Mouse (Mus musculus) intestine, embryonic 15.5 days (tissue): ENCODE data around the gene Sstr5. TPM values are rescaled to one million over a fixed set of nuclear protein-coding genes. Genes with fewer than 3 reads are reported as not detected.

ENCODE experiments used
- ATAC-seq: fragments of 200-750 bp; cut with Nextera tagmentation; 2 replicates; pipeline ENCODE4 v1.8.0; 2017; ENCODE audit warnings: moderate TSS enrichment, moderate library complexity
- H3K27ac ChIP-seq: fragments of 300-500 bp; sonication (generic); 2 replicates; pipeline ENCODE4 v1.5.1; 2015; ENCODE audit warnings: mild to moderate bottlenecking, inconsistent platforms
- H3K27me3 ChIP-seq: fragments of 300-500 bp; sonication (generic); replicated peaks from 2 replicates; pipeline ENCODE4 v1.6.1; 2015; ENCODE audit warnings: inconsistent platforms
- H3K36me3 ChIP-seq: fragments of 300-500 bp; sonication (generic); 2 replicates; pipeline ENCODE4 v1.6.1; 2015; ENCODE audit warnings: inconsistent platforms
- H3K4me1 ChIP-seq: fragments of 300-500 bp; sonication (generic); replicated peaks from 2 replicates; pipeline ENCODE4 v1.6.1; 2015; ENCODE audit warnings: inconsistent platforms
- H3K4me2 ChIP-seq: fragments of 300-500 bp; sonication (generic); replicated peaks from 2 replicates; pipeline ENCODE4 v1.6.1; 2015; ENCODE audit warnings: mild to moderate bottlenecking, inconsistent platforms
- H3K4me3 ChIP-seq: fragments of 300-500 bp; sonication (generic); replicated peaks from 2 replicates; pipeline ENCODE4 v1.5.1; 2015; ENCODE audit warnings: inconsistent platforms
- H3K9ac ChIP-seq: fragments of 300-500 bp; sonication (generic); 2 replicates; pipeline ENCODE4 v1.6.1; 2015; ENCODE audit warnings: inconsistent platforms
- H3K9me3 ChIP-seq: fragments of 300-500 bp; sonication (generic); 2 replicates; pipeline ENCODE4 v1.6.1; 2016; ENCODE audit warnings: inconsistent platforms
- WGBS: fragments of 180-500 bp; shearing (Covaris S2); methylation state at CpG from one replicate; pipeline ENCODE4 v1.1.7; 2015; 5-methylcytosine and 5-hydroxymethylcytosine counted together
- polyA plus RNA-seq: library from polyadenylated mRNA; unstranded; fragments of >200 nt; fragmentation: Nextera tagmentation; extraction: Ambion mirVana; gene quantifications from 2 replicates; pipeline ENCODE4 v1.2.1, GENCODE M21; 2015

Sstr5 gene
- polyA plus RNA-seq, result 0.49 and 0.73 TPM in 2 replicates

GRCm38 (mm10) chr17:25497013-25497412, at the start of gene Sstr5:
TSS of gene Sstr5 (minus strand) at chr17:25497288.
- peak within 1 kb of the TSS; percentile 75 for H3K4me2 ChIP-seq
- peak within 1 kb of the TSS; percentile 9; the same call in 1 of the 2 replicates for H3K9ac ChIP-seq
- peak; percentile 82 for ATAC-seq
- WGBS, result 2% methylated on average over 21 of the region's 28 CpGs
- no peak within 1 kb of the TSS for H3K27ac ChIP-seq
- no peaks in the 10 kb centered on the region for H3K9me3 ChIP-seq
- peaks cover 20% of the 10 kb centered on the region for H3K27me3 ChIP-seq
- no peaks in the 10 kb centered on the region for H3K36me3 ChIP-seq
- H3K4me3 ChIP-seq, result peak within 1 kb of the TSS; percentile 31
- peaks cover 8% of the 10 kb centered on the region for H3K4me1 ChIP-seq

DNA sequence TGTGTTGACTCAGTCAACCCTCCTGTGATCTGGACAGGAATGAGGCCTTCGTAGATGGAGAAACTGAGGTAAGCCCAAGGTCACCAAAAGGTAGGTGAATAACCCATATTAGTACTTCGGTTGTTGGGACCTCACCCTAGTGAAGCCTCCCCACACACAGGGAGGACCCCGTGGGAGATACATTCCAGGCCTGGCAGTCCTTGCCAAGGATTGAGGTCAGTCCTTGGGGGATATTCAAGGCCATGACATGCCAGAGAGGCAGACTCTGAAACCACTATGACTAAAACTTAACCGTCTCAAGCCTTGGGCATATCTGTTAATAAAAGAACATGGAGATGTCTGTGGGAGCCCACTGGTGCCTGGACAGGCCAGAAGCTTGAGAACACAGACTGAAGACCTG, 44.7 kb upstream of the Sstr5 start:
- ATAC-seq, result no peak
- Histone ChIP-seq H3K27me3 (no peaks in the 10 kb centered on the region), H3K27ac (no peak overlapping the region), H3K4me3 (no peak overlapping the region), H3K4me2 (no peak overlapping the region), H3K9me3 (no peaks in the 10 kb centered on the region), H3K36me3 (no peaks in the 10 kb centered on the region), H3K4me1 (peaks cover 7% of the 10 kb centered on the region), H3K9ac (no peak overlapping the region)
- WGBS, result 83% methylated on average over 4 of the region's 4 CpGs

- ATAC-seq, result no peak
- Histone ChIP-seq H3K9ac (no peak overlapping the region), H3K36me3 (no peaks in the 10 kb centered on the region), H3K4me3 (no peak overlapping the region), H3K4me2 (no peak overlapping the region), H3K9me3 (no peaks in the 10 kb centered on the region), H3K4me1 (peaks cover 7% of the 10 kb centered on the region), H3K27me3 (no peaks in the 10 kb centered on the region), H3K27ac (no peak overlapping the region)
- WGBS, result 71% methylated on average over 5 of the region's 5 CpGs
Measured at GRCm38 (mm10) chr17:25540731-25541130, 43.6 kb upstream of the Sstr5 start.

GRCm38 (mm10) chr17:25538945-25539875, 42.1 kb upstream of the Sstr5 start:
- no peak overlapping the region for H3K4me2 ChIP-seq
- H3K27ac ChIP-seq, result no peak overlapping the region
- 32% methylated on average over 27 of the region's 27 CpGs for WGBS
- ATAC-seq, result no peak
- H3K9me3 ChIP-seq, result no peaks in the 10 kb centered on the region
- no peaks in the 10 kb centered on the region for H3K36me3 ChIP-seq
- no peaks in the 10 kb centered on the region for H3K27me3 ChIP-seq
- no peak overlapping the region for H3K9ac ChIP-seq
- H3K4me3 ChIP-seq, result no peak overlapping the region
- peaks cover 7% of the 10 kb centered on the region for H3K4me1 ChIP-seq

DNA sequence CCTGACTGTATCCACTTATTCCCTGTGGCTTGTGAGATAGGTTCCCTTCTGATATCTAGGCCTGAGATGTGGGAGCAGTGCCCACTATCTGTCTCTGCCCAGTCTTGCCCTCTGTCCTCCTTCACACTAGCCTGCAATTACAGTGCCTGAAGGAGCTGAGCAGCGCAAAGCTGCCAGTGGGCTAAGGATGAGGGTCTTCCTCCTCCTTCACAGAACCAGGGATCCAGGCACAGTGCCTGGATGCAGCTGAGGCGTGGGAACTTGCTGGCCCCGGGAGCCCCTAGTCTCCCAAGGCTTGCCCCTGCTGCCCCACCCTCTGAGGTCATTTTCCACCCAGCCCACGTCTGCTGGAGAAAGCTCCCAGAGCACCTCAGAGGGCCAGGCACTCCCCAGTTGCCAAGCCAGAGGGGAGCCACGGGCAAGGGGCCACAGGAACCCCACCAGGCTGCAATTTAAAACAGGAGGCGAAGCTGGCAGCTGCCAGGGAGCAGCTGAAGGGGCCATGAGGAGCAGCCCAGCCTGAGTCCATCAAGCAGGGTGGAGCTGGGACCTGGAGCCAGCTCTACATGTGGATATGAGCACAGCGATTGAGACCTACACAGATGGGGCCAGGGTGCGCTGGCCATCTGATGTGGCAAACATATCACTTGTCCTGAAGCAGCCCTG, 33.4 kb upstream of the Sstr5 start:
- no peak for ATAC-seq
- 57% methylated on average over 8 of the region's 8 CpGs for WGBS

GRCm38 (mm10) chr17:25522080-25522479, 25.0 kb upstream of the Sstr5 start:
- no peaks in the 10 kb centered on the region for H3K36me3 ChIP-seq
- no peaks in the 10 kb centered on the region for H3K27me3 ChIP-seq
- no peak for ATAC-seq

More for the DNA sequence above, 33.4 kb upstream of the Sstr5 start:
- Histone ChIP-seq H3K4me1 (no peaks in the 10 kb centered on the region; the same call in 1 of the 2 replicates), H3K4me3 (no peak overlapping the region), H3K36me3 (no peaks in the 10 kb centered on the region), H3K9me3 (no peaks in the 10 kb centered on the region), H3K4me2 (no peak overlapping the region), H3K9ac (no peak overlapping the region), H3K27ac (no peak overlapping the region), H3K27me3 (no peaks in the 10 kb centered on the region)

GRCm38 (mm10) chr17:25520492-25520891, 23.4 kb upstream of the Sstr5 start:
- no peak for ATAC-seq

More at GRCm38 (mm10) chr17:25522080-25522479, 25.0 kb upstream of the Sstr5 start:
- H3K4me2 ChIP-seq, result no peak overlapping the region
- no peaks in the 10 kb centered on the region for H3K4me1 ChIP-seq
- 83% methylated on average over 12 of the region's 12 CpGs for WGBS
- H3K4me3 ChIP-seq, result no peak overlapping the region
- no peak overlapping the region for H3K27ac ChIP-seq
- H3K9me3 ChIP-seq, result no peaks in the 10 kb centered on the region
- no peak overlapping the region for H3K9ac ChIP-seq

DNA sequence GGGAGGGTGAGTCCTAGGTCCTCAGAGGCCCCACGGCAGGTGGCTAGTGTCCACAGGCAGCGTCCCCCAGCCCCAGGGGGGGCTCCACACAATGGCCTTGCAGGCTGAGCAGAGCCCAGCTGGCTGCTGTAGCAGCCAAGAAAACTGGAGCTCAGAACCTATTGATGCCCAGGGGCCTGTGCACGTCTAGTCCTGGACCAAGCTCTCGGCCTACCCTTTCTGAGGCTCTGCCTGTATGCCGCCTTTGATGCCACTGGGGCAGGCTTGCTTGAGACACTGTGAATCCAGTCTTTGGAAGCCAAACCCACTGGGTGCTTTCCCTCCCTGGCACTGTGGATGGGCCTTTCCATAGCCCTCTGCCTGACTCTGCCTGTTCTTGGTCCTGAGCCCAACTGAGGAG, 22.4 kb upstream of the Sstr5 start:
- H3K9ac ChIP-seq, result no peak overlapping the region
- ATAC-seq, result no peak
- H3K27ac ChIP-seq, result no peak overlapping the region
- no peak overlapping the region for H3K4me2 ChIP-seq
- H3K27me3 ChIP-seq, result no peaks in the 10 kb centered on the region
- no peaks in the 10 kb centered on the region for H3K36me3 ChIP-seq
- WGBS, result 80% methylated on average over 5 of the region's 5 CpGs
- H3K4me1 ChIP-seq, result no peaks in the 10 kb centered on the region
- H3K4me3 ChIP-seq, result no peak overlapping the region
- no peaks in the 10 kb centered on the region for H3K9me3 ChIP-seq

More at GRCm38 (mm10) chr17:25520492-25520891, 23.4 kb upstream of the Sstr5 start:
- Histone ChIP-seq H3K9me3 (no peaks in the 10 kb centered on the region), H3K27ac (no peak overlapping the region), H3K4me3 (no peak overlapping the region), H3K4me2 (no peak overlapping the region), H3K27me3 (no peaks in the 10 kb centered on the region), H3K36me3 (no peaks in the 10 kb centered on the region), H3K9ac (no peak overlapping the region), H3K4me1 (no peaks in the 10 kb centered on the region)
- WGBS, result 31% methylated on average over 9 of the region's 9 CpGs

DNA sequence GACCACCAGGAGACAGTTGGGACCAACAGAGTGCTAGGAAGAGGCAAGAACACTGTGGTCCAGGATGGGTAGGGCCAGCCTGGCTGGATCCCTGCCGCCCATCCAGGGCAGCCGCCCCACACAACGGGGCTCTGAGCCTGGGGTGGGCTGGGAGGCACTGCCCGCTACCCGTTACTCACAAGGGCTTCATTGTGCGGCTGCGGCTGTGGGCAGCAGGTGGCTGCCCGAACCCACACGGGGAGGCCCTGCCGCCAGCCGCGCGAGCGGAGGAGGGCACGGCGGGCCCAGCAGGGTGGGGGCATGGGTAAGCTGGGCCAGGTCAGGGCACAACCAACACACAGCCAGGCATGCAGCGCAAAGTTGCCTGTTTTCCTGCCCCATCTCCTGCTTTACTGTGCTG, 21.1 kb upstream of the Sstr5 start:
- no peak overlapping the region for H3K9ac ChIP-seq
- H3K27ac ChIP-seq, result no peak overlapping the region
- ATAC-seq, result no peak
- no peak overlapping the region for H3K4me2 ChIP-seq
- 86% methylated on average over 17 of the region's 17 CpGs for WGBS
- H3K9me3 ChIP-seq, result no peaks in the 10 kb centered on the region
- H3K36me3 ChIP-seq, result no peaks in the 10 kb centered on the region
- H3K27me3 ChIP-seq, result no peaks in the 10 kb centered on the region
- no peaks in the 10 kb centered on the region for H3K4me1 ChIP-seq
- H3K4me3 ChIP-seq, result no peak overlapping the region

DNA sequence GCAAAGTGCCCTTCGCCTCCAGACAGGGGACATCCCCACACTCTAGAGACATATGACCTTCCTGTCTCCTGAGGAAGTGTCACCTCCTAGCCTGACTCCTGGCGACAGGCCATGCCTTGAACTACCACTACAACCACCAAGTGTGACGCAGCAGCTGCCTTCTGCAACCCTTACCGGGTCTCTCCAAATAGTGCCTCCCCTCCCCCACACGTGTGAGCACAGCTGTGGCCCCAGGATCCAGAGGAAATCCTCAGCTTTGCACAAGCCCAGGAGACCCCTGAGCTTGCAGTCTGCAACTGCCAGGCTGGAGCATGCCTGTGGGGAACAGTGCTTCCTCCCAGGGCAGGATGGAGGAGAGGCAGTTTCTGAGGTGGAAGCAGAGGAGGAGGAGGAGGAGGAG, 19.2 kb upstream of the Sstr5 start:
- no peak for ATAC-seq
- H3K36me3 ChIP-seq, result no peaks in the 10 kb centered on the region

GRCm38 (mm10) chr17:25514055-25514454, 17.0 kb upstream of the Sstr5 start:
- 92% methylated on average over 2 of the region's 2 CpGs for WGBS
- H3K9me3 ChIP-seq, result no peaks in the 10 kb centered on the region
- no peaks in the 10 kb centered on the region for H3K4me1 ChIP-seq
- H3K27ac ChIP-seq, result no peak overlapping the region
- no peak overlapping the region for H3K9ac ChIP-seq
- H3K27me3 ChIP-seq, result peaks cover 3% of the 10 kb centered on the region; the same call in 1 of the 2 replicates
- H3K36me3 ChIP-seq, result no peaks in the 10 kb centered on the region
- ATAC-seq, result no peak
- no peak overlapping the region for H3K4me2 ChIP-seq
- no peak overlapping the region for H3K4me3 ChIP-seq

More for the DNA sequence above, 19.2 kb upstream of the Sstr5 start:
- no peak overlapping the region for H3K27ac ChIP-seq
- no peaks in the 10 kb centered on the region for H3K27me3 ChIP-seq
- WGBS, result 27% methylated on average over 5 of the region's 5 CpGs
- H3K9me3 ChIP-seq, result no peaks in the 10 kb centered on the region
- H3K4me1 ChIP-seq, result no peaks in the 10 kb centered on the region
- H3K4me3 ChIP-seq, result no peak overlapping the region
- no peak overlapping the region for H3K9ac ChIP-seq
- H3K4me2 ChIP-seq, result no peak overlapping the region

DNA sequence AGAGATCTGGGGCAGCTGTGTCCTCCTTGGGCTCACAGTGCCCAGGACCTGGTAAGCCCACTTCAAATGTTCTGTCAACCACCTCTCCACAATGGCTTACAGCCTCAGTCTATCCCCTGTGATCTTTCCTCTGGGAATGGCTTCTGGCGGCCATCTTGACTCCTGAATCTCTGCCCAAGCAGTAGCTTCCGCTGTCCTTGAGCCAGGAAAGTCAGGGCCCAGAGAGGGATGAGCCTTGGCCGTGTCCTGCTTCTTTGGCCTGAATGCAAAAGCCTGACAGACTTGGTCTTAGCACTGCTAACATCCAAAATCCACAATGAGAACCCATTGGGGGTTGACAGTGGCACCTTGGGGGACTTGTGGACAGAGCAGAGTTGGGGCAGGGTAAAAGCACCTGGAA, 14.8 kb upstream of the Sstr5 start:
- no peak overlapping the region for H3K9ac ChIP-seq
- H3K4me2 ChIP-seq, result no peak overlapping the region
- no peaks in the 10 kb centered on the region for H3K4me1 ChIP-seq
- H3K4me3 ChIP-seq, result no peak overlapping the region
- ATAC-seq, result no peak
- H3K27me3 ChIP-seq, result peaks cover 5% of the 10 kb centered on the region; the same call in 1 of the 2 replicates
- H3K36me3 ChIP-seq, result no peaks in the 10 kb centered on the region
- no peaks in the 10 kb centered on the region for H3K9me3 ChIP-seq
- H3K27ac ChIP-seq, result no peak overlapping the region
- 79% methylated on average over 3 of the region's 3 CpGs for WGBS
